Mouse (Mus musculus): Measurements from ENCODE around the gene Apoa5.
"Not testable (repeated sequence)": the region's sequence is repeated elsewhere in the genome, so short reads cannot be mapped to it uniquely, and the experiment has no call there.

Gene Apoa5

DNA sequence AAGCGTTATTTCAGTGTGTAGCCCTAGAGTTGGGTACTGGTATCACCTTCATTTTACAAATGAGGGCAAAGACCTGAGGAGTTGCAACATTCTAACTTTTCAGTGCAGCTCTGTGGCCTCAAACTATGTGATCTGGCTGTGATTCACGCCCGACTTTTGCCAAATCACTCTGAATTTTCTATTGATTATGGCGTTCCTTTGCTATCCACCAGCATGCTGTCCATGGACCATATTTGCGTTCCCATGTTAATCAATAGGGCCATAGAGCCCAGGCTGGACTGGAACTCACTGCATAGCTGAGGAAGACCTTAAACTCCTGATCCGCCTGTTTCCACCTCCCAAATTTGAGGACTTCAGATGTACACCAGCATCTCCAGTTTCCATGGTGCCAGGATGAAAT lies 9.3 kb upstream of the Apoa5 start:
- DNase-seq (ENCODE audit: extremely low spot score, low read depth, low spot score): no peak

DNA sequence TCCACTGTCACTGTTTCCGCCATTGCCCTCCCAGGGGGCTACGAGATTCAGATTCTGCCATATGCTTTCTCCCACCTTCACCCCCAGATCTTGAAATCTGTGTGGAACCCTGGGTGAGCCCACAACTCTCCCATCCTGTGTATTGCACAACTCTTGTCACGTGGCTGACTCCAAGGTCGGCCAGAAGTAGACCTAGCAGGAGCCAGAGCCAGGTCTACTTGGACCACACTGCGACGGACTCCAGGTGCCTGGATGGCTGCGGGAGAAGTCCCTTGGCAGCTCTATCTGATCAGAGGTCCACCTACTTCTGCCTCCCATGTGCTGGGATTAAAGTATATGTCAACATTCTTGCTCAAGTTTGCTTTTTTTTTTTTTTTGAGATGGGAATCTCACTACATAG lies 7.3 kb upstream of the Apoa5 start:
- no peak for DNase-seq (ENCODE audit: extremely low spot score, low read depth, low spot score)

DNA sequence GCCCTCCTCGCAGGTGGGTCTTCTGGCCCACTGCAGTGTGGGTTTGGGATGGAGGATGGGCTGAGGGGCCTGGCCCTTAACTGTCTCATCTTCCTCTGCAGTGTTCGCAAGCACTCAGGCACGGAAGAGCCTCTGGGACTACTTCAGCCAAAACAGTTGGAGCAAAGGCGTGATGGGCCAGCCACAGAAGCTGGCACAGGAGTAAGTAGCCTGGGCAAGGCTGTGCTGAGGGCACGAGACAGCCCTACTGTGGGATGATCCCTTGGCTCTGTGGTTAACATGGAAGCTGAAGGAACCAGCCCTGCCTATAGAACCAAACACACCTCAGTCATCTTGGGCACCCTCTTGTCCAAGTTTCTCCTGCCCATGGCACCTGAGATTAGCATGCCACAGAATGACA lies 692 bp downstream of the Apoa5 start:
- no peak for DNase-seq (ENCODE audit: extremely low spot score, low read depth, low spot score)

DNA sequence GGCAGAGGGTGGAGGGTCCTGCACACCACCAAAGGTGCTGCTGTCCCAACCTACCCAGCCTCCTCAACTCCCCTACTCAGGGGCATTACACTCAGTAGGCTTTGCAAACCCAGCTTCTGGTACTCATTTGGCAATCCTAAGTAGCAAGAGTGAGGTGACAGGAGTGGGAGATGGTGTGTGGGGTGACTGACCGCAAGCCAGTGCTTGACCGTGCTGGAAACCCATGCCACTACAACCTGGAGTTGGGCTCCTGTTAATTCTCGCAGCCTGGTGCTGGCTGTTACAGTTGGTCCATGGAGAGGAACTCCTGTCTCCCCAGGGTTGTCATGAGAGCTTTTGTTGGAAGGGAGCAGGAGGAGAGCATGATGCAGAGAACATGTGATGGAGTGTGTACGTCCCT lies 2.3 kb downstream of the Apoa5 start:
- no peak for DNase-seq (ENCODE audit: extremely low spot score, low read depth, low spot score)

DNA sequence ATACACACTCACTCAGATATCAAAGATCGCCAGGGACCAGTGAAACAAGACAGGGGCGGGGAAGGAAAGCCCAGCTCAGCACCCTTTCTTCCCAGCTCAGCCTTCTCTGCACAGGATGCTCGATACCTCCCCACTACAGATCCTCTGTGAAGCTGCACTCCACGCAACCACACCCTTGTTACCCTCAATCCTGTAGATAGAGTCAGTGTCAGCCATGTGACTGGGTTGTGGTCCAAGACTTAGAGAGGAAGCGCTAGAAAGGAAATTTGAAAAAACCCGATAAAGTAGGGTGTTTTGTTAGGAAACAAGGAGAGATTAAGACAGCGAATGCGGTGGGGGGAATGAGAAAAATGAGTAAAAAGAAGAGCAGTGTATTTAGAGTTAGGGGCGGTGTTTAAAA lies 3.6 kb downstream of the Apoa5 start:
- no peak for DNase-seq (ENCODE audit: extremely low spot score, low read depth, low spot score)

DNA sequence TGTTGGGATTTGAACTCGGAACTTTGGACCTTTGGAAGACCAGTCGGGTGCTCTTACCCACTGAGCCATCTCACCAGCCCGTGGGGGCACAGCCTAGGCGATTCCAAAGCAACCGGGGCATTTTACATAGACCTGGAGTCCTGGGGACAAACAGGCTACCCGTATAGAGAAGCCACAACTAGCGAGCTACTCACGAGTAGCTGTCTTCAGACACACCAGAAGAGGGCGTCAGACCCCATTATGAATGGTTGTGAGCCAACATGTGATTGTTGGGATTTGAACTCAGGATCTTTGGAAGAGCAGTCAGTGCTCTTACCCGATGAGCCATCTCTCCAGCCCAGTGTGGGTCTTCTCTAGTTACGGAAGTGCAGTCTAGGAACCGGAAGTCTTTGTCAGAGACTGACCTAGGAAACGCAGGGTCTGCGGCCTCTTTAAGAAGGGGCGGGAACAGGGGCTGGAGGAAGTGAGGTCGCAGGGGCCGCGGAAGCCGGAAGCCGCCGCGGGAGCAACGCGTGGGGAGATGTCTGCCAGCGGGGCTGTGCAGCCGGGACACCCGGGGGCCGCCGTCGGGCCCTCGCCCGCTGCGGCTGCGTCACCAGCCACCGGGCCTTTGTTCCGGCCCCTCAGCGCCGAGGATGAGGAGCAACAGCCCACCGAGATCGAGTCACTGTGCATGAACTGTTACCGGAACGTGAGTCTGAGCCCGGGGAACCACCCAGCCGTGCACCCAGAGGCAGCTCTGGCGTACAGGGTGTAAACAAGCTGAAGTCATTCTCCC lies 4.4 kb downstream of the Apoa5 start, which contains the start of gene Zpr1:
TSS of gene Zpr1 (plus strand) at position 388 of the 778 bp plus-strand sequence.
- DNase-seq (ENCODE audit: extremely low spot score, low read depth, low spot score): peak; percentile 79

DNA sequence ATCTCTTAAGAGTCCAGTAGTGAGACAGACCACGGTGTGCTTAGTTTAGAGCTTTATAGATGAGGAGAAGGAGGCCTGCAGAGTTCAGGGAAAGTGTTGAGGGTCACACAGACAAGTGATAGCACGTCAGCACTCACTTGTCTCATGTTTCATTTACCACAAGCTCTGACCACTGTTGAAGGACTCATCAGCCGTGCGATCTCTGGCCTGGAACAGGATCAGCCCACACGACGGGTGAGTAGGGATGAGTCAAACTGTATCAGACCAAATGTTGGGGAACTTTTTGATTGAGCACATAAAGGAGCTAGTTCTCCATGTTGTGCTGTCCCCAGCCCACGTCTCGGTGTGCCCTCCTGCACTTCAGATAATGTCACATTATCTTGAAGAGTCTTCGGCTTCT lies 6.1 kb downstream of the Apoa5 start:
- no peak for DNase-seq (ENCODE audit: extremely low spot score, low read depth, low spot score)

DNA sequence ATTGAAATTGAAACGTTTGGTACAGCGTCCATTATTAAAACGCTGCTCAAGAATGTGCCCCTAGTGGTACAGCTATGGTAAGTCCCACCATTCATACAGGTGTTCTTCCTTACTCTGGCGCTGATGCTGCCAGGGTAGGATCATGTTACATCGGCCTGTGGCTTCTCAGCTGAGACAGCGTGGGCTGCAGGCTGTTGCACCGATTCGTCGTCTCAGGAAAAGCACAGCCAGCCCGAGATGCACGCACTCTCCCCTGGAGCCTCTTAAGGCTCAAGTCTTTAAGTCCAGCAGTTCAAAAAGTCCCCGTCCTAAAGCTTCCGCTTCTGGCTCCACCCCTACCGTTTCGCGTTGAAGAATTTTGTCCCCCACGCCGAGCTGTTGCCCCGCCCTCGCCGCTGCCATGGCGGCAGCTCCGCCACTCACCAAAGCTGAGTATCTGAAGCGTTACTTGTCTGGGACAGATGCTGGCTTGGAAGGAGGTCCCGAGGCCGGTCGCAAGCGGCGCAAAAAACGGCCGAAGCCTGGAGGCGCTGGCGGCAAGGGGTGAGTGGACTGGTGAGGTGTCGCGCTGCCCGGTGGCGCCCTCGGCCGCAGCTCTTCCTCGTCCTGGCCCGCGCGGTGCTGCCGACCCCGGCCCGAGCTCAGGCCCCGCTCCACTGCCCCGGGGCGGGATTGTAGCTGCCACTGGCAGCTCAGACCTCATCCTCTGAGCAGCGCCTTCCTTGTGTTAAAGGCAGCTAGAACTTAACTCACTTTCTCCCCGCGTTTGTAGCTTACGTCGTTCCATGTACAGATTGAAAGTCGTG lies 14.4 kb downstream of the Apoa5 start, which contains the start of gene Bud13:
TSS of gene Bud13 (plus strand) at position 378 of the 806 bp plus-strand sequence.
- peak; percentile 84 for DNase-seq (ENCODE audit: extremely low spot score, low read depth, low spot score)

DNA sequence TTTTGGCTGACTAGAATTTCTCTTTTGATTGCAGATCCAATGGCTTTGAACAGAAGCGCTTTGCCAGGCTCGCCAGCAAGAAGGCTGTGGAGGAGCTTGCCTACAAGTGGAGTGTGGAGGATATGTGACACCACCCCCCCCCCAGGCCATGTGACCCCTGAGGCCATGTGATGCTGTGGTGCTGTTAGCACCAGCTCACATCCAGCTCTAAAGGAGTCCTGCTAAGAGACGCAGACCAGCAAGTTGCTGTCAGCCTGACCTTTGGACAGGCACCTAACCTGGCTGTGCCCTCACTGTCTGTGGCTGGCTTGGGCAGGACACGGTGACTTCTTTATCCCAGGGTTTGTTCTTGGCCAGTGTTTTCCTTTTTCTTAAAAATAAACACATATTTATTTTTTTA lies 29.9 kb downstream of the Apoa5 start:
- no peak for DNase-seq (ENCODE audit: extremely low spot score, low read depth, low spot score)

DNA sequence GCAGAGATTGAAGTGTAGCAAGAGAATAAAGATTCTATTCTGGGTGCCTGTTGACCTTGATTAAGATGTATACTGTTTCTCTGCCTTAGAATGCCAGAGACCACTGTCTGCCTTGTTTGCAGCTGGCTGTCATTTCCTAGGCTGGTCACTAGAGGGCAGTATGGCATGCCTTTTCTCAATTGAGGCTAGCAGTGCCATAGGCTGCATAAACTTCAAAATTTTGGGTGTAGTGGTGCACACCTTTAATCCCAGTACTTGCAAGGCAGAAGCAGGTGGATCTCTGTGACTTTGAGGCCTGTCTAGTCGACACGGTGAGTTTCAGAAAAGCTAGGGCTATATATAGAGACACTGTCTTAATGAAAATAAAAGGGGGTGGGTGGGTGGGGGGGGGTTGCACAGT lies 33.7 kb downstream of the Apoa5 start:
- DNase-seq (ENCODE audit: extremely low spot score, low read depth, low spot score): no peak

DNA sequence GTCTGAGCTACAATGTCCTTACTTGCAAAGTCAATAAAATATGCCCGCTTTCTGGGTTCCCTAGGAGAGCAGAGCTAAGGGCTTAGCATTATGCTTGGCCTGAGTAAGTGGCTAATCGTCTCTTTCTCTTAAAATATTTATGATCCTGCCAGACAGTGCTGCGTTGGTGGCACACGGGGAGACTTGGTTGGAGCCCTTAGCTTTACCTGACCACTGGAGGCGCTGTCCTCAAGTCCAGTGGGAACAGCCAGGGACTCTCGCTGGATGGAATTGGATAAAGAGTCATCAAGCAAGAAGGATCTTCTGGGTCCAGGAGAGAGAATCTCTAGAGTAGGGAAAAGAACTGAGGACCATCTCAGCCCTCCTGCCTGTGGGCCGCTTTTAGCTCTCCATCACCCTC lies 40.7 kb downstream of the Apoa5 start:
- DNase-seq (ENCODE audit: extremely low spot score, low read depth, low spot score): no peak

DNA sequence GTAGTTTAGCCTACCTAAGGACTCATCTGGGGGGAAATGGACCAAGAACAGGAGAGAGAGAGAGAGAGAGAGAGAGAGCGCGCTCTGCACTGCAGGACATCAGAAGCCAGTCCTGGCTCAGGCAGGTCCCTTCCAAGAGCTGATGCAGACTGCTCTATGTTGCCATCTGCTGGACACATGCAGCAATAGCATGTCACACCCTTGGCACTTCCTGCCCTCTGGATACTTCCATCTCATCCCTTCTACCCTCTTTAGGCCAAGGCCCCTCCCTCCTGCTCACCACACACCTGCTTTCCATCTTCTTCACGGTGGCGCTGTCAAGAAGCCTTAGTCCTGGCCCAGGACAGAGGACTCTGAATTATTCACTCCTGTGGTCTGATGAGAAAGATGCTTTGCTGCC lies 46.1 kb downstream of the Apoa5 start:
- peak; percentile 77 for DNase-seq (ENCODE audit: extremely low spot score, low read depth, low spot score)

DNA sequence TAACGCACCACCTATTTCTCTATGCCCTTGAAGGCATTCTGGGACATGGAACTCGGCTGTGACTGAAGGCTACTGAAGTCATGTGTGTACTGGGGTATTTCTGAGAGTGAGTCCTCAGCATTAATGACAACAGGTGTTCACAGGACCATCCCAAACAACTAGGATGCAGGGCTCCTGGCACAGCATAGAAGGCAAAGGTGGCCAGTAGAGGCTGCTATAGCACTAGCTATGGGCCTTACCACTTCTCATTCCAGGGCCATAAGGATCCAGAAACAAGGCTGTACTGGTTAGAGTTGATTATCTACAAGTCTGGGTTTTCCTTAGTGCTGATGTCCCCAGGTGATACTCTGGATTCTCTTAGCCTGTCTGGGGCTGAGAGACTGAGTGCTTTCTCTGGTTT lies 46.5 kb downstream of the Apoa5 start:
- no peak for DNase-seq (ENCODE audit: extremely low spot score, low read depth, low spot score)

DNA sequence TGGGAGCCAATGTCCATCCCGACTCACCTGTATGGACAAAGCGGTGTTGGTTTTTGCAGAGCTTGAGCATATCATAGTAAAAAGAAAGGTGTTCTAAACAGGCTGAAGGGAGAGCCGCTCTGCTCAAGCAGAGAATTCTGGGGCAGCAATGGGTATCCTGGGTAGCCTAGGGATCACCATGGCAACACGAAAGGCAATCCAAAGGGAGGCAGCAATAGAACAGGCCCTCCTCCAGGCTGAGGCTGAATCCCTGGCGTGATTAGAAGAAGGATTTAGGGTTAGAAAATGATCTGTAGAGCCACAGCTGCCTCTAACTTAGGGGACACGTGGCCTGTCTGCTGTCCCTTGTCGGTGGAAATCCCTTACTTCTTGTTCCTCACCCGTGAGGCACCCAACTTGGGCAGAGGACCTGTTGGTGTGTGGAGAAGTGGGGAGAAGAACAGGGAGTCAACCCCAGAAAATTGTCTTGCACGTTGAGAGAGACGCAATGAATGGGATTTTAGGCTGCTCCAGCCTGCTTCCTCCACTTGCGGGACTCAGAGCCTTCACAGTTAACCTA lies 47.5 kb downstream of the Apoa5 start:
- no peak for DNase-seq (ENCODE audit: extremely low spot score, low read depth, low spot score)

DNA sequence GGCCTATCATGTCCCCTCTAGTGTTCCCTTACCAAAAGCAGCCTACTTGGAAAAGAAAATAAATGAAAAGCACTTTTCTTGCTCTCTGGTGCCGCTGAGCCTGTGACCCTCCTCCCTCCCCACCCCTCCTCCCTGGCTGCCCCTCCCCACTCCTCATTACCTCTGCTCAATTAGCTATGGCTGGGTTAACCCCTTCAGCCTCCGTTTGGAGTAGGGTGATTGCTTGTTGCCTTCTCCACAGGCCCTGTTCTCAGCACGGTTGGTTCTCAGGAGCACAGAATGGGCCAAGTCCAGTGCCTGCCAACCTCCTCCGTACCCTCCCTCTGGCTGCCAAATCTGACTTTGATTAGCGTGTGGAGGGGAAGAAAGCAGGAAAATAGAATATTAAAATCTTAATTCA lies 48.0 kb downstream of the Apoa5 start:
- DNase-seq (ENCODE audit: extremely low spot score, low read depth, low spot score): no peak

DNA sequence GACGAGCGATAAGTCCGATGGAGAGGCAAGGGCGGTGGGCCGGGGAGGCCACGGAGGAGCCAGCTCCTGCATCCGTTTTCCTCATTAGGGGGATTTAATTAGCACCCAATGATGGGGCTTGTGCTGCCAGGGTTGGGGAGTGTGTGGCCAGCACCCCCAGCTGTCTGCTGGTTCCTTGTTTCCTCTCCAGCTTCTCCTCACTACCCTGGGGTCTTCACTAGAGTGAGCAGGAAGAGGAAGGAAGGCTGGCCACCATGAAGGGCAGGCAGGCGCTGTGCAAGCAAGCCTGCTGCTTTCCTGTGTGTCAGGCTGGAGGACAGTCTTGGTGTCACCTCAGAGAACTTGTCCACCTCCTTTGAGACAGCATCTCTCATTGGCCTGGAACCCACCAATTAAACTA lies 48.5 kb downstream of the Apoa5 start:
- no peak for DNase-seq (ENCODE audit: extremely low spot score, low read depth, low spot score)

DNA sequence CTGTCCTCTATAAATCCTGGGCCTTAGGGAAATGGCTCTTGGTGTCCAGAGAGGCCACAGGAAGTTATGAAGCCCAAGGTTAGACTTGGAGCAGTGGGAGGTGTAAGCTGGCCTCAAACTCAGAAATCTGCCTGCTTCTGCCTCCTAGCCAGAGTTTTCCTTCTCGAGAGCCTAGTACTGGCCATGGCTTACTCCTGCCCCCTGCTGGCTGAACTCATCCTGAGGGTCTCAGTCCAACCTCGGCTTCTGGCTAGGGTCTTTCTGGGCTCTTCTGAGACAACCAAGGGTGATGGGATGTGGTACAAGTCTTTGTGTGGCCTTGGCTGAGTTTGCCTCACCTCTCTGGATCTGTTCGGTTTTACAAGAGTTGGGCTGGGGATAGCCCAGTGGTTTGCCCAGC lies 49.5 kb downstream of the Apoa5 start:
- DNase-seq (ENCODE audit: extremely low spot score, low read depth, low spot score): no peak

DNA sequence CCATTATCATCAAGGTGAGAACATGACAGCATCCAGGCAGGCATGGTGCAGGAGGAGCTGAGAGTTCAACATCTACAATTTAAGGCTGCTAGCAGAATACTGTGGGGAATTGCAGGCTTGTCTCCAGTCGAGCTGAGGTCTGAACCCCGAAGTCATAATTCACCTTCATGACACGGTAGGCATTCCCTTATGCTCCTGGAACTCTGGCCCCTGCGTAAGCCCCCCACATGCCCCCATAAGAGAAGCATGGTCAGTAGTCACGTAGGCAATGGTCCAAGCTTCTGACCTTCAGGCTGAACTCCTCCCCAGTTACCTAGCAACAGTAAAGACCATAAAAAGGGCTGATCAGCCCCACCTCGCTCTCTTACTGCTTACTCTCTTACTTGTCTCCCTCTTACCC lies 51.5 kb downstream of the Apoa5 start, which contains the start of gene 4931429L15Rik:
TSS of gene 4931429L15Rik (minus strand) at position 101 of the 400 bp plus-strand sequence.
- DNase-seq (ENCODE audit: extremely low spot score, low read depth, low spot score): not testable (repeated sequence)

DNA sequence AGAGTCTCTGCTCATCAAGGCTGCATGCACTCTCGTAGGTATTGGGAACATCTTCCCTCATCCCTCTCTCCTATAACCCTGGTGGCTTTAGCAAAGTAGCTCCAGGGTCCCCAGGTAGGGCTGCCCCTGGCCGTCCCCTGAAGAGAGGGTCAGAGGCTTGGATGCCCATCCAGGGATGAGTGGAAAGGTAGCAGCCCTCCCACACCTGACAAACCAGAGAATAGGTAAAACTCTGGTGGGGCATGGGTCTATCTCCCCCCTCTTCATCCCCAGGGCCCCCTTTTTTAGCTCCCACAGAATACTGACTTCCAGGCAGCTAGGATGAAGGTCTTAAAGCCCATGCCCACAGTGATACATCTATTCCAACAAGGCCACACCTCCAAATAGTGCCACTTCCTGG lies 52.0 kb downstream of the Apoa5 start:
- no peak for DNase-seq (ENCODE audit: extremely low spot score, low read depth, low spot score)

Data from hindlimb bud, embryonic 11.5 days (tissue).